Mouse (Mus musculus): Measurements from ENCODE around the gene Hils1. TPM values are rescaled to one million over a fixed set of nuclear protein-coding genes. Genes with fewer than 3 reads are reported as not detected.
A peak's percentile ranks its signal among the peaks of the same experiment; 100 is the strongest.

Hils1 gene
- polyA plus RNA-seq, 1 experiment from 2014 or later: not detected

DNA sequence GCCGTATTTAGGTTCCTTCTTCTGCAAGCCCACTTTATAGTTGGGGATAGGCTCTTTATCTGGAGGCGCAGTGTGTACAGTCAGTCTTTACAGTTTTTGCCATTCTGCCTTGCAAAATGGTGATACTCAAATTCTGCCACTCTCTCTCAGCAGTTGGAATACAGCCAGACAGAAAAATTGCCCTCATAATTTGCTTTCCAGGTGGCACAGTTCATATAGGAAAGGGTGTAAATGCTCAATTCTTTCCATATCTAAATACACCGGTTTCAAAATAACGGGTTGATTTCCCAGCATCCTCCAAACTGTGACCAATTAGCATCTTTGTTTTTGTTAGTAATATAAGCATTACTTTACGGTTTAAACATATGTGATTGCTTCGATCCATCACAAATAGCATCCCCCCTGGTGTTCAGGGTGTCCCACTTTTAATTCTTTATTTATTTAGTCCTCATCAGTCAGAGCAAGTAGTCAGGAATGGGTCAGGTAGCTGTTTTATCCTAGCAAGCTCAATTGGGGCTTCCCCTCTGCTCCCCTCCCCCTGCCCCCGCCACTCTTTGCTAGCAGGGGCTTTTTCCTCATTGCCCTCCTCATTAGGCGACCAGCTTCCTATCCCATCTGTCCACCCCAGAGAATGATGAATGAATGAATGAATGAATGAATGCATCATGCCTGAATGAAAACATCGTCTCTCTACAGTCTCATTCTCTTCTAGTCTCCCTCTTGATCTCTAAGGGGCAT, 11.0 kb downstream of the Hils1 start:
- no peaks in the 10 kb centered on the region for H3K36me3 ChIP-seq (ENCODE audit: control insufficient read depth, insufficient read depth)
- peaks cover 14% of the 10 kb centered on the region for H3K4me1 ChIP-seq (ENCODE audit: control insufficient read depth, low read depth, low read length)
- no peak for ATAC-seq (ENCODE audit: low read depth)
- H3K9me3 ChIP-seq (replicated peaks; ENCODE audit: control insufficient read depth, low read length): no peaks in the 10 kb centered on the region
- H3K27me3 ChIP-seq (ENCODE audit: control insufficient read depth, insufficient read depth, low read depth, low read length): no peaks in the 10 kb centered on the region
- H3K4me3 ChIP-seq (ENCODE audit: low read depth, low read length): no peak overlapping the region
- H3K9ac ChIP-seq (ENCODE audit: low read depth, low read length): no peak overlapping the region
- WGBS (ENCODE audit: insufficient replicate concordance): 37% methylated on average over 9 of the region's 9 CpGs
- H3K4me2 ChIP-seq (ENCODE audit: low read depth, low read length): peak overlapping the region; percentile 58
- no peak overlapping the region for H3K27ac ChIP-seq (ENCODE audit: low read length)

DNA sequence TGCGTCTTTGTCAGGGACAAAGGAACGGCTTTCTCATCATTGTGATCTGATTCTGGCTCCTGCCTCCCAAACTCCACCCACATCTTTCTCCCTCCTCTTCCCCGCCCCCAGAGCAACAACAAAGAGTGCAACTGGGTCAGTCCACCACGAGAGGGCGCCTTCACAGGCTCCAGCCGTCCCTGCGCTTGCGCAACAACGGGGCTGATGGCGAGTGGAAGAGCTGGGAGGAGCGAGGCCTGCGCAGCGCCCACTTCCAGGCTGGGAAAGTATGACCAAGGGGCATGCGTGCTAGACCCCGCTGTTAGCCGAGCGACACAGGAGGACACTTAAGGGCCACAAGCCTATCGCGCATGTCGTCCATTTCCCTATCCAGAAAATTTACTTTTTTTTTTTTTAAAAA, 11.6 kb downstream of the Hils1 start:
- Histone ChIP-seq H3K9me3 (replicated peaks; ENCODE audit: control insufficient read depth, low read length) (no peaks in the 10 kb centered on the region), H3K27me3 (ENCODE audit: control insufficient read depth, insufficient read depth, low read depth, low read length) (no peaks in the 10 kb centered on the region), H3K4me2 (ENCODE audit: low read depth, low read length) (peak overlapping the region; percentile 58), H3K4me1 (ENCODE audit: control insufficient read depth, low read depth, low read length) (peaks cover 14% of the 10 kb centered on the region), H3K4me3 (ENCODE audit: low read depth, low read length) (peak overlapping the region; percentile 42), H3K9ac (ENCODE audit: low read depth, low read length) (peak overlapping the region; percentile 21; the same call in 1 of the 2 replicates), H3K36me3 (ENCODE audit: control insufficient read depth, insufficient read depth) (no peaks in the 10 kb centered on the region), H3K27ac (ENCODE audit: low read length) (no peak overlapping the region)
- peak; percentile 90 for ATAC-seq (ENCODE audit: low read depth)
- WGBS (ENCODE audit: insufficient replicate concordance): under 1% methylated on average over 20 of the region's 20 CpGs

DNA sequence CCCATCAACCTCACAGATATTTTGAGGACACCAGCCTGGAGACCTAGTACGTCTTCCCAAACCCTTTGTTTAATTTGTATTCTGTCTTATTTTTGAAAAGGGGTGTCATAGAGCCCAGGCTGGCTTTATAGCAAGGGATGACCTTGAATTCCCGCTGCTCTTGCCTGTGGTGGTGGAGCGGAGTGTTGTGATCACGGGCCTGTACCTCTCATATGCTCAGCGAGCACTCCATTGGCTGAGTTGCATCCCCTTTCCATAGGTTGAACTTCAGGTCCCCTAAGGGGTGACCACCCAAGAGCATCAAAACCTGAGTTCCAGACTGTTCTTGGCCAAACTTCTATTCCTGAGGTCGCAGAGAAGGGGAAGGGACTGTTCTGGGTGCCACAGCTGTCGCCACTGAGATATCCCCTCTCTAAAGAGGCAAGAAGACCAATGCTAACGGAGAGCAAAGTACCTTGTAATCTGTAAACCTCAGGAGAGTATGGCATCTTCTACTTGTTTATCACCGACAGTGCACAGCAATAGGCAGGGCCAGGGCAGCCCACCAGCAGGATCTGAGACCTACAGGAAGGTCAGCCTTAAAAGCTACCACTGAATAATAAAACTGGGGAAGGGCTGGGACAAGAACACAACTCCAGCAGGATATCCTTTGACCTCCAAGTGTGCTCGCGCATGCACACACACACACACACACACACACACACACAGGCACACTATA, 12.2 kb downstream of the Hils1 start:
- peak; percentile 38; the same call in 1 of the 2 replicates for ATAC-seq (ENCODE audit: low read depth)
- 58% methylated on average over 11 of the region's 11 CpGs for WGBS (ENCODE audit: insufficient replicate concordance)
- peak overlapping the region; percentile 35; the same call in 1 of the 2 replicates for H3K27ac ChIP-seq (ENCODE audit: low read length)
- no peaks in the 10 kb centered on the region for H3K9me3 ChIP-seq (replicated peaks; ENCODE audit: control insufficient read depth, low read length)
- H3K9ac ChIP-seq (ENCODE audit: low read depth, low read length): peak overlapping the region; percentile 21; the same call in 1 of the 2 replicates
- H3K4me1 ChIP-seq (ENCODE audit: control insufficient read depth, low read depth, low read length): peaks cover 20% of the 10 kb centered on the region
- H3K27me3 ChIP-seq (ENCODE audit: control insufficient read depth, insufficient read depth, low read depth, low read length): no peaks in the 10 kb centered on the region
- peak overlapping the region; percentile 58 for H3K4me2 ChIP-seq (ENCODE audit: low read depth, low read length)
- H3K4me3 ChIP-seq (ENCODE audit: low read depth, low read length): peak overlapping the region; percentile 42; the same call in 1 of the 2 replicates
- no peaks in the 10 kb centered on the region for H3K36me3 ChIP-seq (ENCODE audit: control insufficient read depth, insufficient read depth)

GRCm38 (mm10) chr11:94985140-94985539, 17.7 kb downstream of the Hils1 start:
- Histone ChIP-seq H3K9ac (ENCODE audit: low read depth, low read length) (no peak overlapping the region), H3K36me3 (ENCODE audit: control insufficient read depth, insufficient read depth) (no peaks in the 10 kb centered on the region), H3K27ac (ENCODE audit: low read length) (no peak overlapping the region), H3K4me2 (ENCODE audit: low read depth, low read length) (no peak overlapping the region), H3K4me1 (ENCODE audit: control insufficient read depth, low read depth, low read length) (peaks cover 47% of the 10 kb centered on the region), H3K27me3 (ENCODE audit: control insufficient read depth, insufficient read depth, low read depth, low read length) (no peaks in the 10 kb centered on the region), H3K4me3 (ENCODE audit: low read depth, low read length) (no peak overlapping the region), H3K9me3 (replicated peaks; ENCODE audit: control insufficient read depth, low read length) (no peaks in the 10 kb centered on the region)
- no peak for ATAC-seq (ENCODE audit: low read depth)
- 54% methylated on average over 1 of the region's 1 CpGs for WGBS (ENCODE audit: insufficient replicate concordance)

DNA sequence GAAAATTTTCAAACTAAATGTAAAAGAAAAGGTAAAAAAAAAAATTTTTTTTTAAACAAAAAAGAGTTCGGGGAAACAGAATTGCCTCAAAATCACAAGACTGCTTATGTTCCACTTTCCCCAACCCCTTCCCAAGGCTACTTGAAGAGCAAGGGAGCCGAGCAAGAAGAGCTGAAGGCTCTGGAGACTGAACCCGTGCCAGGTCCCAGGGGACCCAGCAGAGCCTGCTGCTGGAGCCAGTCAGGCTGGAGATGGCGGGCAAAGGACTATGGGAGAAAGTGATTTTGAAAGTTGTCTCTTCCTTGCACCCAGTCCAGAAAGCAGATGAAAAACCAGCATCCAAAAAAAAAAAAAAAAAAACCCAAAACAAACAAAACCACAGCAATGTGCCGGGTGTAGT, 18.4 kb downstream of the Hils1 start:
- H3K9ac ChIP-seq (ENCODE audit: low read depth, low read length): no peak overlapping the region
- H3K27me3 ChIP-seq (ENCODE audit: control insufficient read depth, insufficient read depth, low read depth, low read length): no peaks in the 10 kb centered on the region
- no peak overlapping the region for H3K4me2 ChIP-seq (ENCODE audit: low read depth, low read length)
- no peaks in the 10 kb centered on the region for H3K9me3 ChIP-seq (replicated peaks; ENCODE audit: control insufficient read depth, low read length)
- 77% methylated on average over 5 of the region's 5 CpGs for WGBS (ENCODE audit: insufficient replicate concordance)
- H3K36me3 ChIP-seq (ENCODE audit: control insufficient read depth, insufficient read depth): no peaks in the 10 kb centered on the region
- H3K4me3 ChIP-seq (ENCODE audit: low read depth, low read length): no peak overlapping the region
- no peak overlapping the region for H3K27ac ChIP-seq (ENCODE audit: low read length)
- no peak for ATAC-seq (ENCODE audit: low read depth)
- H3K4me1 ChIP-seq (ENCODE audit: control insufficient read depth, low read depth, low read length): peaks cover 52% of the 10 kb centered on the region

DNA sequence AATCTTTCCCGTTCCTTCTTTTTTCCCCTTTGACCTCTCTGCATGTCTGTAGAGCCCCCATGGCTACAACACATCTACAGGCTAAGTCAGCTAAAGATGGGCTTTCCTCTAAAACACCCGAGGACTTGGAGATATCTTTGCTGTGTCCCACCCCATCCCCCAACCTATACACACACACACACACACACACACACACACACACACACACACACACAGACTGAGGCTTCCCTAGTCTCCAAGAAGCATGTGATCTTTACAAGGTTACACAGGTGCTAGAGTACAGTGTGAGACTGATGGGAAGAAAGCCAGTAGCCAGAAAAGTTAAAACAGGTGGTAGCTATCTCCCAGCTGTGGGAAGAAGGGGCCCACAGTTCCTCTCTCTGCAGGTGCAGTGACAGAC, 19.0 kb downstream of the Hils1 start:
- H3K36me3 ChIP-seq (ENCODE audit: control insufficient read depth, insufficient read depth): no peaks in the 10 kb centered on the region
- H3K27ac ChIP-seq (ENCODE audit: low read length): no peak overlapping the region
- no peak overlapping the region for H3K4me3 ChIP-seq (ENCODE audit: low read depth, low read length)
- H3K9ac ChIP-seq (ENCODE audit: low read depth, low read length): no peak overlapping the region
- H3K4me1 ChIP-seq (ENCODE audit: control insufficient read depth, low read depth, low read length): peaks cover 52% of the 10 kb centered on the region
- H3K9me3 ChIP-seq (replicated peaks; ENCODE audit: control insufficient read depth, low read length): no peaks in the 10 kb centered on the region
- no peak for ATAC-seq (ENCODE audit: low read depth)
- no peaks in the 10 kb centered on the region for H3K27me3 ChIP-seq (ENCODE audit: control insufficient read depth, insufficient read depth, low read depth, low read length)
- WGBS (ENCODE audit: insufficient replicate concordance): 47% methylated on average over 2 of the region's 2 CpGs
- no peak overlapping the region for H3K4me2 ChIP-seq (ENCODE audit: low read depth, low read length)

GRCm38 (mm10) chr11:94987341-94987740, 19.9 kb downstream of the Hils1 start:
- peaks cover 58% of the 10 kb centered on the region for H3K4me1 ChIP-seq (ENCODE audit: control insufficient read depth, low read depth, low read length)
- WGBS (ENCODE audit: insufficient replicate concordance): 49% methylated on average over 6 of the region's 6 CpGs
- H3K36me3 ChIP-seq (ENCODE audit: control insufficient read depth, insufficient read depth): no peaks in the 10 kb centered on the region
- no peak overlapping the region for H3K4me3 ChIP-seq (ENCODE audit: low read depth, low read length)
- H3K9me3 ChIP-seq (replicated peaks; ENCODE audit: control insufficient read depth, low read length): no peaks in the 10 kb centered on the region
- H3K27ac ChIP-seq (ENCODE audit: low read length): 0 out of 2 replicates have a peak overlapping the region, but pooled peaks have one; percentile 27
- no peaks in the 10 kb centered on the region for H3K27me3 ChIP-seq (ENCODE audit: control insufficient read depth, insufficient read depth, low read depth, low read length)
- no peak overlapping the region for H3K4me2 ChIP-seq (ENCODE audit: low read depth, low read length)
- 0 out of 2 replicates have a peak overlapping the region, but pooled peaks have one; percentile 4 for H3K9ac ChIP-seq (ENCODE audit: low read depth, low read length)
- ATAC-seq (ENCODE audit: low read depth): no peak

- Histone ChIP-seq H3K27ac (ENCODE audit: low read length) (0 out of 2 replicates have a peak overlapping the region, but pooled peaks have one; percentile 13), H3K27me3 (ENCODE audit: control insufficient read depth, insufficient read depth, low read depth, low read length) (no peaks in the 10 kb centered on the region), H3K9ac (ENCODE audit: low read depth, low read length) (no peak overlapping the region), H3K4me1 (ENCODE audit: control insufficient read depth, low read depth, low read length) (peaks cover 62% of the 10 kb centered on the region), H3K4me2 (ENCODE audit: low read depth, low read length) (0 out of 2 replicates have a peak overlapping the region, but pooled peaks have one; percentile 3), H3K36me3 (ENCODE audit: control insufficient read depth, insufficient read depth) (no peaks in the 10 kb centered on the region), H3K4me3 (ENCODE audit: low read depth, low read length) (no peak overlapping the region), H3K9me3 (replicated peaks; ENCODE audit: control insufficient read depth, low read length) (no peaks in the 10 kb centered on the region)
- WGBS (ENCODE audit: insufficient replicate concordance): 60% methylated on average over 8 of the region's 8 CpGs
- no peak for ATAC-seq (ENCODE audit: low read depth)
Observed at GRCm38 (mm10) chr11:94987851-94988250, 20.5 kb downstream of the Hils1 start.
